Mouse (Mus musculus): ENCODE data around the gene Sod3. TPM values are rescaled to one million over a fixed set of nuclear protein-coding genes. Genes with fewer than 3 reads are reported as not detected.

Sod3 gene
- not detected for polyA plus RNA-seq (2017; shearing (Covaris generic))

GRCm38 (mm10) chr5:52363468-52364150 is at the start of gene Sod3:
Sod3 (plus strand) TSS chr5:52363791.

Other genes with a start within 250 kb of the Sod3 start
- 193 TPM for gene Dhx15, start 173.3 kb upstream of the Sod3 start, polyA plus RNA-seq (2017; shearing (Covaris generic))
- not detected for gene Ccdc149, start 107.7 kb downstream of the Sod3 start, polyA plus RNA-seq (2017; shearing (Covaris generic))
- not detected for gene Lgi2, start 202.7 kb downstream of the Sod3 start, polyA plus RNA-seq (2017; shearing (Covaris generic))